Mouse (Mus musculus) spleen, adult 2 months (tissue): ENCODE data around the gene Fank1. TPM values are rescaled to one million over a fixed set of nuclear protein-coding genes. Genes with fewer than 3 reads are reported as not detected.

Experiments used
- DNase-seq, 2 experiments: peaks; one replicate each; pipeline versions ENCODE4 v3.0.0 to v3.0.0-alpha.2; 2012 to 2021; ENCODE audit warnings: low spot score in 2 of 2, low read depth in 1 of 2
- H3K27ac ChIP-seq: fragments of 200-500 bp; 2 replicates; pipeline ENCODE4 v1.5.1; 2012; ENCODE audit warnings: low read length, inconsistent platforms; ENCODE audit not compliant: insufficient read depth
- H3K27me3 ChIP-seq: fragments of 200-500 bp; 2 replicates; pipeline ENCODE4 v1.6.1; 2012; ENCODE audit warnings: mild to moderate bottlenecking, moderate library complexity, low read length, inconsistent platforms; ENCODE audit not compliant: control insufficient read depth, insufficient read depth
- H3K36me3 ChIP-seq: fragments of 200-500 bp; 2 replicates; pipeline ENCODE4 v1.6.1; 2012; ENCODE audit warnings: mild to moderate bottlenecking, low read length, inconsistent platforms; ENCODE audit not compliant: control insufficient read depth, insufficient read depth
- H3K4me1 ChIP-seq: fragments of 200-500 bp; 2 replicates; pipeline ENCODE4 v1.6.1; 2011; ENCODE audit warnings: inconsistent platforms; ENCODE audit not compliant: control insufficient read depth, insufficient read depth, insufficient read length
- H3K4me3 ChIP-seq: fragments of 200-500 bp; 2 replicates; pipeline ENCODE4 v1.5.1; 2011; ENCODE audit warnings: mild to moderate bottlenecking, inconsistent platforms; ENCODE audit not compliant: insufficient read depth, insufficient read length; ENCODE audit errors: extremely low read depth
- CTCF ChIP-seq: fragments of 200-500 bp; IDR thresholded peaks from 2 replicates; pipeline ENCODE4 v1.5.1; 2011; ENCODE audit warnings: mild to moderate bottlenecking, inconsistent platforms; ENCODE audit not compliant: insufficient read depth, insufficient read length, insufficient replicate concordance; ENCODE audit errors: extremely low read depth
- POLR2A ChIP-seq: fragments of 200-500 bp; IDR thresholded peaks from 2 replicates; pipeline ENCODE4 v1.6.1; 2011; ENCODE audit warnings: low read depth, low read length, inconsistent platforms
- WGBS: fragments of 180-500 bp; shearing (Covaris S2); methylation state at CpG from one replicate; pipeline ENCODE4 v1.1.7; 2018; 5-methylcytosine and 5-hydroxymethylcytosine counted together
- polyA plus RNA-seq: library from polyadenylated mRNA; depleted of rRNA; stranded (reverse); fragments of >200 nt; gene quantifications from 2 replicates; pipeline ENCODE4 v1.2.3, GENCODE M21; 2012

Fank1 gene
- polyA plus RNA-seq, 1 experiment: not detected

DNA sequence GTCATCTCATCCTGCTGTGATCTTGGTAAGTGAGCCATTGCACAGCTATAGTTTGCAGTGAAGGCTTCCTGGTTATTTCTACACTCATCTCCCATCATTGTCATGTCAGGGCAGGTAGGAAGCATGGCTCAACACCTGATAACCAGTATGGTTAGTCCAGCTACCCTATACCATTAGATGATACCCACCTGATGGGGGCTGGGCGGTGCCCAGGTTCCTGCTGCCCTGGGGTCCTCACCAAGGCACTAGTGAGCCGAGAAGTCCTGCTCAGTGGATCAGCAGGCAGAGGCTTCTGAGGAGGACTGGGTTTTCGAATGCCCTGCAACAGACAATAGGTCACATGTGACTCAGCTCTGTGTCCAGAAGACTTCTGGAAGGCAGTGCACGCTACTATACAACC is 113.3 kb downstream of the Fank1 start:
- Histone ChIP-seq H3K4me1 (no peaks in the 10 kb centered on the region), H3K4me3 (no peak overlapping the region), H3K27me3 (no peaks in the 10 kb centered on the region), H3K27ac (no peak overlapping the region), H3K36me3 (no peaks in the 10 kb centered on the region)
- no peak for TF ChIP-seq POLR2A
- no peak for TF ChIP-seq CTCF
- no peak for DNase-seq
- WGBS: 93% methylated on average over 4 of the region's 4 CpGs

DNA sequence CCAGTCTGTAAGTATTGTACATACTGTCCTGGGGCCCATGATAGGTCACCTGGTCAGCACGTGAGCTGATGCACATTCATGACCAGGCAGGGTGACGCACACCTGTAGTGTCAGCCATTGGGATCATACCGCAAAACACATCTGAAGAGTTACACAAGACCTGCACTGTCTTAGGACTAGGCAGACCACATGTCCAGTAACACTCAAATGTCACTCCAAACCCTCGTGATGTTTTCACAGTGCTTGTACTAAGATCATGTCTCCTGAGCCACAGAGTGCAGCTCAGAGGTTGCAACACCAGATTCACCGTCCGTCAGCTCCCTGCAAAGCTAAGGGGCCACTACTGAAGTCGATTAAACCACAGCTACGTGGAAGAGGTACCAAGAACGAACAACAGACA is 114.6 kb downstream of the Fank1 start:
- Histone ChIP-seq H3K36me3 (no peaks in the 10 kb centered on the region), H3K4me1 (no peaks in the 10 kb centered on the region), H3K4me3 (no peak overlapping the region), H3K27ac (no peak overlapping the region), H3K27me3 (no peaks in the 10 kb centered on the region)
- no peak for DNase-seq
- TF ChIP-seq CTCF (no peak), POLR2A (no peak)
- 92% methylated on average over 9 of the region's 9 CpGs for WGBS

DNA sequence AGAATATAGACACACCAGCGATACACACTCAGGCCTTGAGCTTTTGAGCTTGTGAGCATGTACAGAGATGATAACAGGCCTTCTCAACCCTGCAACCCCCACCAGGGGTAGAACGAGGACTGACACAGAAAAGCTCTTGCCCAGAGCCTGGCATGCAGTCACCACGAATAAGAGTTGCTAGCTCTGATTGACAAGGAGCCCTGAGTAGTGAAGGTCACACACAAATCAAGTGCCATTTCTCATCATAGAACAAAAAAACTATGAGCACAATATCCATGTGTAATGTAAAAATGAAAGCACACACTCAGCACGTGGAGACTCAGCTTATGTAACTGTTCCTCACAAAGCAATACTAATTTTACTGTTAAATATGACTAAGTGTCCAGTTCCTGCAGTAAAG is 115.1 kb downstream of the Fank1 start:
- H3K27ac ChIP-seq: no peak overlapping the region
- no peaks in the 10 kb centered on the region for H3K36me3 ChIP-seq
- no peaks in the 10 kb centered on the region for H3K27me3 ChIP-seq
- no peak for DNase-seq
- H3K4me1 ChIP-seq: no peaks in the 10 kb centered on the region
- no peak overlapping the region for H3K4me3 ChIP-seq
- 61% methylated on average over 4 of the region's 4 CpGs for WGBS
- TF ChIP-seq POLR2A: no peak
- TF ChIP-seq CTCF: no peak

DNA sequence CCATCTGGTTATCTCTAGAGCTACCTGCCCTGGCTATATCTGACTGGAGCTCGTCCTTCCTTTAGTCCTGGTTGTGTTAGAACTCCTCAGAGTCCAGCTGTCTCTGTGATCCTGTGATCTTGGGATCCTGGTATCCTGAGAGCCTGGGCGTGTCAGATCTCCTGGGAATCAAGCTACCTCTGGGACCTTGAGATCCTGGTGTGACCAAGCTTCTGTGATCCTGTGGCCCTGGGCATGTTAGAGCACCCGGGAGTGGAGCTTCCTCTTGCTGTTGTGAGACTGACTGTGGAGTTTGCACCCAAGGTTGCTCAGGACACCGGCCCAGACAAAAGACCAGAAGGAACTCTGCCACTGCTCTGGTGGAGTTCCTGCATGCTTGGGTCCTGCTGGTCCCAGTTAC is 122.7 kb downstream of the Fank1 start:
- Histone ChIP-seq H3K27ac (no peak overlapping the region), H3K4me3 (no peak overlapping the region), H3K4me1 (no peaks in the 10 kb centered on the region), H3K36me3 (no peaks in the 10 kb centered on the region), H3K27me3 (no peaks in the 10 kb centered on the region)
- TF ChIP-seq CTCF (no peak), POLR2A (no peak)
- DNase-seq: no peak
- 75% methylated on average over 4 of the region's 4 CpGs for WGBS

DNA sequence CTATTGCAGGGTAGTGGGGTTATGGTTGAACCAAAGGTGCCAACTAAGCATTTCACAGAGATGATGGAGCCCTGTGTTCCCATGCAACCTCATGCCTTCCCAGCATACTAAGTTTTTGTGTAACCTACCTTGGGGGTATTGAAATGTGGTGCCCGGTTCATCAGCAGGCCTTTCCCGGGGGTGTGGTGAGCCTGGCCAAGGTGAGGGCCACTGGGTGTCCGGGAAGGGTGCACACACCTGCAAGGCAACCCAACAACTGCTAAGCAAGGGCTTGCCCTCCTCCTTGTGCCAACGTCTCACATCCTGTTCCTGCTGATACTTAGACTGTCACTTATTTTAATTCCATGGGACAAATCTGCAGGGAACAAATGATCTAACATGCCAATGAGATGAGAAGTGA is 132.3 kb downstream of the Fank1 start:
- DNase-seq: no peak
- TF ChIP-seq POLR2A (no peak), CTCF (no peak)
- 83% methylated on average over 4 of the region's 4 CpGs for WGBS

DNA sequence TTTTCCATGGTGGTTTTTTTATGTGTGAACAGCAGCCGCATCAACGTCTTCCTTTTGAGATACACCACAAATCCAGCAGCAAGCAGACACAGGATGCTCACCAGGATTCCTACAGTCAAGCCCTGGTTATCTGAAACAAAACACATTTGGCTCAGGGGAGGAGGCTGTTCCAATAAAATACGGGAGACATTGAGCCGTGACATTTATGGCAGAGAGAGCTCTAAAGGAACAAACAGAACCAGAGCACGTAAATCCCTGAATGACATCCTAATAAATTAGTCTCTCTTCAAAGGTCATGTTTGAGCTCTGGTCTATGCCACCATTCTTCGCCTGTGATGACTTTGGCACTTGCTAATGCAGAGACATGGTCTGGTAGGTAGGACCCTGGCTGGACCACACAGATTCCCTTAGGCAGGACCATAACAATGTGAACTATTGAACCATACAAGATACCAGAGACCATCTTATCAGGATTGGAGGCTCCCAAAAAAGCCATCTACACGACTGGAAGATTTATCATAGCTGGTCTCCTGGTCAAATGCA is 133.2 kb downstream of the Fank1 start:
- no peak overlapping the region for H3K27ac ChIP-seq
- TF ChIP-seq CTCF (no peak), POLR2A (no peak)
- no peaks in the 10 kb centered on the region for H3K27me3 ChIP-seq
- 86% methylated on average over 7 of the region's 7 CpGs for WGBS
- no peaks in the 10 kb centered on the region for H3K4me1 ChIP-seq
- H3K36me3 ChIP-seq: no peaks in the 10 kb centered on the region
- DNase-seq: no peak
- no peak overlapping the region for H3K4me3 ChIP-seq

More for the DNA sequence above, 132.3 kb downstream of the Fank1 start:
- no peaks in the 10 kb centered on the region for H3K4me1 ChIP-seq
- no peaks in the 10 kb centered on the region for H3K27me3 ChIP-seq
- H3K4me3 ChIP-seq: no peak overlapping the region
- no peak overlapping the region for H3K27ac ChIP-seq
- no peaks in the 10 kb centered on the region for H3K36me3 ChIP-seq

DNA sequence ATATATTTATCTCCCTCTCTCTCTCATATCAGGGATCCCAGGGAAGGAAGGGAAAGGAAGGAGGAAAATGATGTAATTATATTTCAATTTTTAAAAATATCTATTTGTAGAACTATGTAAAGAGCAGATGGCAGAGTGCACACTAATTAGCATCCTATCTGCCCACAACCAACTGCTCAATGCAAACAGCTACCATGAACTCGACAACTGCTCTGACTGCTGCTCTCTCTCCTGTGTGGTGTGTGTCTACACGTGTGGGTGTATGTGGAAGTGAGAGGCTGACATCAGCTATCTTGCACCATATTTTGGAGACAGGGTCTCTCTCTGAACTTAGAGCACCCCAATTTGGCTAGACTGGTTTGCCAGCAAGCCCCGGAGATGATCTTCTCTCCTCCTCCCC is 135.2 kb downstream of the Fank1 start:
- 86% methylated on average over 3 of the region's 3 CpGs for WGBS
- TF ChIP-seq CTCF: no peak
- TF ChIP-seq POLR2A: no peak
- H3K27ac ChIP-seq: no peak overlapping the region
- DNase-seq: no peak
- H3K27me3 ChIP-seq: no peaks in the 10 kb centered on the region
- H3K4me1 ChIP-seq: no peaks in the 10 kb centered on the region
- no peak overlapping the region for H3K4me3 ChIP-seq
- H3K36me3 ChIP-seq: no peaks in the 10 kb centered on the region

DNA sequence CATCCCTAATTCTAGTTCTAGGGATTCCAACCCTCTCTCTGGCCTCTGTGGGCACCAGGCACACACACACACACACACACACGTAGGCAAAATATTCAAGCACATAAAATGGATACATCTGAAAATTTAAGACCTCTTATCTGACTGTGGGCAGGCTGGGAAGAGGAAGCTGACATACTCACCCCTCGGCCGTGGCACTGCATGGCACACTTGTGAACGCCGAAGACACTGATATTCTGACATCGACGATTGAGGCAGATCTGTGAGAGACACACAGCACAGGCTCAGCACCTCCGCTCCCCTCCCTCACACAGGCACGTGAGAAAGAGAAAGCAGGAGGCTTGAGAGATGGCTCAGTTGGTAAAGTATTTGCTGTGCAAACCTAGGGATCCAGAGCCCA is 139.6 kb downstream of the Fank1 start:
- Histone ChIP-seq H3K27me3 (no peaks in the 10 kb centered on the region), H3K4me1 (no peaks in the 10 kb centered on the region), H3K27ac (no peak overlapping the region), H3K36me3 (no peaks in the 10 kb centered on the region), H3K4me3 (no peak overlapping the region)
- no peak for DNase-seq
- TF ChIP-seq POLR2A (no peak), CTCF (no peak)
- 51% methylated on average over 9 of the region's 9 CpGs for WGBS
